Mouse (Mus musculus): ENCODE measurements around the gene Trp73.
A peak's percentile ranks its signal among the peaks of the same experiment; 100 is the strongest.

Trp73 gene

DNA sequence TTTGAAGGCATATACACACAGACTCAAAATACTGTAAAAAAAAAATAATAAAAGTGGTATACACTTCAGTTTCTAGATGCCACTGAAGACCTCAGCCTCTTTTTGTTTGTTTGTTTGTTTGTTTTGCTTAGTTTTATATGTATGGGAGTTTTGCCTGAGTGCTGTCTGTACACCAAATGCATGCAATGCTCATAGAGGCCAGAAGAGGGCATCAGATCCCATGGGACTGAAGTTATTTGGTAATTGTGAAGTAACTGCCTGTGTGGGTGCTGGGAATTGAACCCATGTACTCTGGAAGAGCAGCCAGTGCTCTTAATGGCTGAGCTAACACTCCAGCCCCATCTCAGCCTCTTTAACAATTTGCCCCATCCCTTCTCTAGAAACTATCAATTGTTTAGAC, 111.4 kb downstream of the Trp73 start:
- peak in 1 of 2 experiments; percentile 4 for DNase-seq

DNA sequence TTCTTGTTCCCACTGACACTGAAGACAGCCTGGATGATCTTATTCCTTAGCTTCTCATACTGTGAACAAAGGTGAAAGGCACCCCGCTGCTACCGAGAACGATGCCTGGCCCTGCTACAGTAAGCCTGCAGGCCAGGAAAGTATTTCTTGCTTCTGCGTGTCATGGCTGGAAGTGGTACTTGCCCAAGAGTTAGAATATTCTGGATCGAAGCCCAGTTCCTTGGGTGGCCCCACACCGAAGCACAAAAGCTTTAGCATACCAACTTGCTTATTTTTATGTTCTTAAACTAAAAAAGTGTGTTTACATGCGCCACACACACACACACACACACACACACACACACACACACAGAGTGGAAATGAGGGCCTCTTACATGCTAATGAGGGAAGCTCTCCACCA, 111.9 kb downstream of the Trp73 start:
- no peak for DNase-seq

DNA sequence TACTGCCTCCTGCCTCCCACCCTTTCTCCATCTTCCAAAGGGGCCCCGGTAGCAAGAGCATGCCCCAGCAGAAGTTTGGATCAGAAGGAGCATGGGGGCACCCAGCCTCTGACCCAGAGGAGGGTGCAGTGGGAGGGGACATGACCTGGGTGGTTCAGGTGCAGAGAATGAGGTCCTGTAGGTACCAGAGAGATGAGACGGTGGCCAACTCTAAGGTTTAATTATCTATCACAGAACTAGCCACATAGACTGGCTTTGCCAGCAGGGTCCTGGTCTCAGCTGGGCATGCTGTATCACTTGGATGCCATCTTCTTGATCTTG, 113.6 kb downstream of the Trp73 start:
- DNase-seq, result no peak

DNA sequence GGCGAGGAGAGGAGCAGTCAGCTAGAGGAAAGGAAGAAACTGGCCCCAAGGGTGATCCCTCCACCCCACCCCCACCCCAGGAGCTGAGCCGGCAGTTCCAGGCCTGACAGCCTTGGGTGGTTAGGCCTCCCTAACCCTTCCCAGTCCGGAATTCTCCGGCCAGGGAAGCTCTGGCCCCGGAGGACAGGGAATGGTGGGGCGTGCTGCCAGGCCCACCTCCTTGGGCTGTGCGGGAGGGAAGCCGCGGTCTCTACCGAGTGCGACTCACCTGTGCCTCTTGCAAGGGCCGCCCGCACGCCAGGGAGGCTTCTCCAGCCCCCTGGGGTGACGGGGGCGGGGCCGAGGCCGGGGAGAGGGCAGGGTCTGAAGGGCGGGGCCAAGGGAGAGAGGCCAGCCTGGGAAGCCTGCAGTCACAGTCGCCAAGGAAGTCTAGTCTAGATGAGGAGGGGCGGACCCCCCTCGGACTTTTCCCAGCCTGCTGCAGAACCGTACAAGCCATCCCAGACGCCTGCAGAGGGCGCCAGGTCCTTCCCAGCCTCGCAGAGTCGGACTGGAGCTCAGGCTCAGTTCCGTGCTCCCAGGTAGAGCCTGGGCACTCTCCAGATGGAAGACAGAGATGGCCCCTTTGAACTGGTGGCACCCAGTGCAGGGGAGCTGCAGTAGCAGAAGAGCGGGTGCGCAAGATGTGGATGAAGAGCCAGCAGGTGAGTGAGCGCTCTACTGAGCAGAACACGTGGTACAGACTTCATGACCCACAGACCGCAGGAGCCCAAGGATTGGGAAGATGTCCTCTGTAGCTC, 114.2 kb downstream of the Trp73 start, which contains the start of gene Smim1:
Smim1 (minus strand) TSS at position 590 of the 800 bp plus-strand sequence.
- DNase-seq, result peak; percentile 27 to 31

DNA sequence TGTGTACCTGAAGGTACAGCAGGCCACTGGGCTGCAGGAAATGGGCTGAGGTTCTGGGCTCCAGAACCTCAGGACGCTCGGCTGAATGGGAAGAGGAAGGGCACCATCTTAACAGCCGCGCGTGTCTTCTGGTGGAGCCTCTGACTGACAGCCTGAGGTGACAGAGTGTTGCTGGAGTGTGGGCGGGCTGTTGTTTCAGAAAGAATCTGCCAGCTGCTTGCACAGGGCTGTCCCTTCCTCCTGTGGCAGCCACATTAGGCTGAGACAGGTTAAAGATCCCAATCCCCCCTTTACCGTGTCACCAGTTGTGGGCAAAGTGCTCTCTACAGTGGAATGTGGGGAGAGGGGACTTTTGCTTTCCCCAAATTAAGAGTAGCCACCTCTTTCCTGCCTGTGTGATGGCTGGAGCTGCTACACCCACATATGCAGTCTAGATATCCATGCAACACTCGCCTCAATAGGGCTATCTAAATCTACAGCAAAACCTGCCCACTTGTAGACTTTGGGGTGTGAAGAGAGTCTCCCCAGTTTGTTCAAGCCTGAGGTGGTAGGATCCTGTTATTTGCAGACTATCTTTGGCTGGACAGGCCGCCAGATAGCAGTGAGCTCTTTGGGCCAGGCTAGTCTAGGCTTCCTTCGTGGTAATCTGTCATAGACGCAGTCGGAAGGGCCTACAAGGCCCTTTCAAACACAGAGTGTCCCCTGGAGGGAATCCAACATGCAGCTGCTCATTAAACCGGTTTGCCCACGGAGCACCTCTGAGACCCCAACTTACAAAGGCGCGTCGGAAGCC, 115.1 kb downstream of the Trp73 start:
- no peak for DNase-seq

DNA sequence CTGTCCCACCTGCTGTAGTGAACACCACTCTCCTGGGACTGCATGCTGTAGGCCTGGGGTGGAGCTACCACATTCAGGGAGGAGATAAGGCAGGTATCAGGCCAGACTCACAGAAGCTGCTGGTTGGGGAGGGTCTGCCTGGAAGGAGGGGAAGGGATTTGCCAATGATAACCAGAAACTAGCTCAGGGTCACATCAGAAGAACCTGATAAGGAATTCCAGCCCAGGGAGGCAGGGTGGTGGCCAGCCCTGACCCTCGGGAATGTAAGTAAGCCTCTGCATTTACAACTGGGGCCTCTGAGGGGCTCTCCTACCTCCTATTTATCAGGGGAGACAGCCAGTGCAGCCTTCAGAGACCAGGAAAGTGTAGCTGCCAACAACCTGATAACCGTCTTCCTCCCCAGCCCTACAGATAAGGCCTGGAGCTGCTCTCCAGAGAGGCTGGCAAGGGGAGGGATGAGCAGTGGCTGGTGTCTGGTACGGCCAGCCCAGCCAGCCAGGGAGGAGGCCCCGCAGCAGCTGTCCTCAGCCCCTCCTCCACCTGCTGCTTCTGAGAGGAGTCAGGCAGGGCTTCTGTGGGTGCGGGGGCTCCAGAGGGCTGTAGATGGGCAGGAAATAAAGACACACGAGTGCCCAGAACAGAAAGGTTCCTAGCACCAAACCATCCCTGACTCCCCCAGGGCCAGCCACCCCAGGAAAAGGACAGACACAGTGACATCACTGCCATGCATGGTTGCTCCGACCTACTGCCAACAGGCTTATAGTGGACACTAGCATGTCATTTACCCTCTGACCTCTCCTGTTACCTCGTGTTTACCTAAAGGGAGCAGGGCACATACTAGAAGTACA, 116.0 kb downstream of the Trp73 start:
- no peak for DNase-seq

DNA sequence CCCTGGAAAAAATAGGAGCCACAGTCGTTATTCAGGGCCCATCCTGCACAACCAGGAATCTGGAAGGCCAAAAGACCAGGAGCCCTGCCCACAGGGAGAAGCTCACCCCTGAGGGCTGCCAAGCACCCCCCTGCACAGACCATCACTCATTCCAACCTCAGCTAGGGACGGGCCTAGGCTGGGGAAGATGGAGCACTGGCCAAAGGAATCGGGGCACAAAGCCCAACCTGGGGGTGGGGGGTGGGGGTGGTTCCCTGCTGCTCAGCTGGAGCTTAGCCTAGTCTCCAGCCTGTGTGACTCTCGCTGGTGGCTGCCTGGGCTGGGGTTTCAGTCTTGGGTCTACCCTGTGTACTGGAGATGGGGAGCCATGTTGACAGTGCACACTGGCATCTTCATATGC, 117.2 kb downstream of the Trp73 start:
- DNase-seq, result no peak

DNA sequence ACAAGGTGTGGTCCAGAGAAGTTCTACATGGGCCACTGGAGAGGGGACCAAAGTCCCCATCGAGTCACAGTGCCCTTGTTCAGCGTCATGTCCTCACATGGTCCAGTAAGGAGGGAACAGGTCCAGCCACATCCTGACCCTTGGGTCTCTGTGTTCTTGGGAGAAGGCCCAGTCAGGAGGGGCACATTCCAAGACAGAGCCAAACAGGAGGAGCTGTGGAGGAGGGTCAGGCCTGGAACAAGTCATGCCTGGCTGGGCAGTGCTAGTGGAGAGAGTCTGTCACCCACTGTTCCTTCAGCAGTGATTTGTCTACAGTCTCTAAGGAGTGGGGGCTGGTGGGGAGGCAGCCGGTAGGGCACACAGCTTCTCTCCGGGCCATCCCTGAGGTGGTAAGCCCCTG, 117.6 kb downstream of the Trp73 start:
- DNase-seq, result no peak

DNA sequence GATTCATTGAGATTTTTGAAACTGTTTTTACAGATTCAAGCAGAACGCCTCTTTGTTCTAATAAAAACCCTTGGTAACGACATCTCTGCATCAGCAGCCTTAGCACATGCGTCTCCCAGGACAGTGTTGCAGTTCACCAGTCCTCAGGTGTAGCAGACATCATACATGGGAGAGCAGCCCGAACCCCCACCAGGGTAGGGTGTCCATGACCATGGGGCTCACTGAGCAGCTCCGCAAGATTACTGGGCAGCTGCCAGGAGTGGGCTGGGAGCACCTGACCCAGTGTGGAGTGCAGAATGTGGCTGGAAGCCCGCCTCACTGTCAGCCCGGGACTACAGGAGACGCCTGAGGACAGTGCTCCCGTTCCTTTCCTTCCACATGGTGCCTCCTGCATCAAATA, 118.6 kb downstream of the Trp73 start:
- no peak for DNase-seq

DNA sequence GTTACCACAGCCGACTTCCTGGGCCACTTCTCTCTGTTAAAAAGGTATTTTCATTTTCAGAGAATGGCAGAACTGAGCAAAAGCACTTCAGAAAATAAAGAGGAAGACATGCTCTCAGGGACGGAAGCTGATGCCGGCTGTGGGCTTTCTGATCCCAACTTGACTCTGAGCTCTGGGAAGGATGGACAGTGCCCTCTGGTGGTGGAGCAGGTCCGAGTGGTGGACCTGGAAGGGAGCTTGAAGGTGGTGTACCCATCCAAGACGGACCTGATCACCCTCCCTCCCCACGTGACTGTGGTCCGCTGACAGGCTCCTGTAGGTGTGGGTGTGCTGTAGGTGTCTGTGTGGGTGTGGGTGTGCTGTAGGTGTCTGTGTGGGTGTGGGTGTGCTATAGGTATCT, 120.4 kb downstream of the Trp73 start:
- peak; percentile 41 to 44 for DNase-seq

DNA sequence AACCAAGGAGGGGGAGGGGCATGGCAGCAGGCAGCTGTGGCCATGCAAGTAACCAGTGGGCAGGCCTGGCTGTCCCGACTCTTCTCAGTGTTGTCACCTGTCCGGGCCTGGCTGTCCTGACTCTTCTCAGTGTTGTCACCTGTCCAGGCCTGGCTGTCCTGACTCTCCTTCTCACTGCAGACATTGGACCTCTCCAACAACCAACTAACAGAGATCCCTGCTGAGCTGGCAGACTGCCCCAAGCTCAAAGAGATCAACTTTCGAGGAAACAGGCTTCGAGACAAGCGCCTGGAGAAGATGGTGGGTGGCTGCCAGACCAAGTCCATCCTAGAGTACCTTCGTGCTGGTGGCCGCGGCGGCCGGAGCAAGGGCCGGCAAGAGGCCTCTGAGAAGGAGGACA, 124.5 kb downstream of the Trp73 start:
- no peak for DNase-seq

DNA sequence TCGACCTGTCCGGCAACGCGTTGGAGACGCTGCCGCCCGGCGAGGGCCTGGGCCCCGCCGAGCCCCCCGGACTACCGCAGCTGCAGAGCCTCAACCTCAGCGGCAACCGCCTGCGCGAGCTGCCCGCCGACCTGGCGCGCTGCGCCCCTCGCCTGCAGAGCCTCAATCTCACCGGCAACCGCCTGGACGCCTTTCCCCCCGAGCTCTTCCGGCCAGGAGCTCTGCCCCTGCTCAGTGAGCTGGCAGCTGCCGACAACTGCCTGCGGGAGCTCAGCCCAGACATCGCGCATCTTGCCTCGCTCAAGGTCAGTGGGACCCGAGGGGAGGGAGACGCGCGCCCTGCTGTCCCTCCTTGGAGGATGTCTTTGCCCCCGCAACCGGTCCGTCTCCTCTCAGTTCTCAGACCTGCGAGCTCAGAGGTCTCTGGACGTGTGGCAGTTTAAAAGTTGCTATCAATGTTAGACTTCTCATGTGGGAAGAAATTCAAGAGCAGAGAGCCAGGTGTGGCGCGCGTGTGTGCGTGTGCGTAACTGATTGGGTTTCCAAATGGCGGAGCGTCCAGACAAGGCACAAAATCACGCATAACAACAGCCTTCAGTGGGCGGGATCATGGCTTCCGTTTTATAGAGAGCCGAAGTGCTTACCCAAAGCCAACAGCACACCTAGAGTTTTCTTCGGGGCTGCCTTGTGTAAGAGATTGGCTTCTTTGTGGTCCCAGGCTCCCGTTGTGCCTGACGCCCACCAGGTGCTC, 127.7 kb downstream of the Trp73 start:
- peak; percentile 28 to 47 for DNase-seq

DNA sequence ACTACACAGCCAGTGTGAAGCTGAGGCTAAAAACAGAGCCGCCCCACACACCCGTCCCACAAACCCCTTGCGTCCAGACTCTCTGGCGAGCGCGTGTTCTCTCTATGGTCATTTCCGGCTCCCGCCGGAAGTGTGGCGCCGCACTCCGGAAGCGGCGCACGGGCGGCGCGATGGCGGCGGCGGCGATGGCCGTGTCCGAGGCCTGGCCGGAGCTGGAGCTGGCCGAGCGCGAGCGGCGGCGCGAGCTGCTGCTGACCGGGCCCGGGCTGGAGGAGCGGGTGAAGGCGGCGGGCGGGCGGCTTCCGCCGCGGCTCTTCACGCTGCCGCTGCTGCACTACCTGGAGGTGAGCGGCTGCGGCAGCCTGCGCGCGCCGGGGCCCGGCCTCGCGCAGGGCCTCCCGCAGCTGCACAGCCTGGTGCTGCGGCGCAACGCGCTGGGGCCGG, 128.3 kb downstream of the Trp73 start, which contains the start of gene Lrrc47:
Lrrc47 (plus strand) TSS at position 86 of the 444 bp plus-strand sequence.
- DNase-seq, result peak; percentile 79 to 80

DNA sequence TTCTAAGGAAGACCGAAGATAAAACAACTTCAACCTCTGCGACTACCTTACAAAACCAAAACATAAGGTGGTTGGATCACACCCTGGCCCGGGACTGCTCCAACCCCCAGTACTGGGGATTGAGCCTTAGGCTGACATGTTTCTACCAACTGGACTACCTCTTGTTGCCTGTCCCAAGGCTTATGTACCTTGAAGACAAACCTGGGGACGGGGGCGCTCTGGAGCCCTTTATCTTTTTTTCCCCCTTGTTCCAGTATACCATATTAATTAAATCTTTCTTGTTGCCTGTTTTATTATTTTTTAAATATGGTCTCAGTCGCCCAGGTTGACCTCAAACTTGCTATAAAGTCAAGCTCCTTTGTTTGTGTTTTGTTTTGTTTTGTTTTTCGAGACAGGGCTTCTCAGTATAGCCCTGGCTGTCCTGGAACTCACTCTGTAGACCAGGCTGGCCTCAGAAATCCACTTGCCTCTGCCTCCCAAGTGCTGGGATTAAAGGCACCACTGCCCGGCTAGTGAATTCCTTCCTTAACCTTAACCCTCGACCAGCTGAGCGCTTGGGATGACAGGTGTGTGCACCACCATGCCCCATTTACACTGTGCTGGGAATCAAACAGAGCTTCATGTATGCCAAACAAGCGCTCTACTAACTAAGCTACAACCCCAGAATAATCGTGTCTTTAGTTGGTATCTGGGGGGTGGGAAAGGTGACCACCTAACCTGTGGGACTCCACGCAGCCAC, 128.9 kb downstream of the Trp73 start:
- no peak for DNase-seq

DNA sequence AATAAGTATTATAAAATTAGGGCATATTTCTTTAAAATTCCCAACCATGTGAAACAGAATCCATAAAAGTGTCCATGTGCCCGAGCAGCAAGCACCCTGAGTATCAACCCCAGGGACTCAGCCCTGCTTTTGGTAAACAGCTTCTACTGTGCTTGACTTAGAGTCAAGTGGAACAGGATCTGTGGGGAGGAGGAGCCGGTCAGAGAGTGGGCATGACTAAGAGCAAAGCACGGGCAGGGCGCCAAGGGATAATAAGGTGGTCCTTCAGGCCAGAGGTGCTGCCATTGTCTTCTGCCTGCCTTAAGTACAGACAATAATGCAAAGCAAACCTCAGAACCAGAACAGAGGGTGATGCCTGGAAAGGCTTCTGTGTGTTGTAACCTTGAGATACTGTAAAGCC, 132.2 kb downstream of the Trp73 start:
- DNase-seq, result no peak

DNA sequence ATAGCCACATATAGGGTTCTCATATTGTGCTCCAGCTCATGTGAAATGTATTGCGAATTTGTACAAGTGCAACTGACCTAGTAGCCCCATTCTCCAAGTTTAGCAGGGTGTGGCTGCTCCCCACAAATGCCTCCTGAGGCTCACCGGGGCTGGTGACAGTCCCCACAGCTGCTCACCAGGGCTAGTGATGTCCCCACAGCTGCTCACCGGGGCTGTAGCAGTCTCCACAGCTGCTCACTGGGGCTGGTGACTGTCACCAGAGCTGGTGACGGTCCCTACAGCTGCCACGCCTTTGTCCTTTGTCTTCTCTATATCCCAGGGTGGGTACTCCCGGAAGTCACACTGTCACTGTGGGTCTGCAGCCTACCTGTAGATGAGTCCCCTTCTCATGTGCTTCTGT, 133.7 kb downstream of the Trp73 start:
- no peak for DNase-seq

Data from thymus, postnatal 36 days (tissue).